Mouse (Mus musculus): Measurements from ENCODE around the gene Ifitm3.

DNA sequence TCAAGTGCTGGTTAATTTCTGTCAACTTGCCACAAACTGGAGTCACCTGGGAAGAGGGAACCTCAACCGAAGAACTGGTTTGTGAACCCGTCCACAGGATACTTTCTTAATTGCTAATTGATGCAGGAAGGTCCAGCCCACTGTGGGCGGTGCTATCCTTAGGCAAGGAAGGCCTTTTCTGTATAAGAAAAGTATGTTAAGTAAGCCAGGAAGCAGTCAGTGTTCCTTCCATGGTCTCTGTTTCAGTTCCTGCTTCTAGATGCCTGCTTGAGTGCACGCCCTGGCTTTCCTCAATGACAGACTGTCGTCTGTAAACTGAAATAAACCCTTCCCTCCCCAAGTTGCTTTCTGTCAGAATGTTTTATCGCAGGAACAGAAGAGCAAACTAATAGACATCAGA, 46.4 kb upstream of the Ifitm3 start:
- no peak for TF ChIP-seq EP300 (IDR thresholded peaks at IDR 0.05; ENCODE audit: low read depth)
- TF ChIP-seq CTCF (IDR thresholded peaks at IDR 0.05; ENCODE audit: low read depth) = no peak

All from liver, embryonic 14.5 days (tissue).